Mouse (Mus musculus) MEL (cell line): Measurements from ENCODE around the gene Cyb561d1. TPM values are rescaled to one million over a fixed set of nuclear protein-coding genes. Genes with fewer than 3 reads are reported as not detected.

Source experiments
- DNase-seq: peaks from one replicate; pipeline ENCODE4 v3.0.0; 2011; ENCODE audit warnings: low read depth, low spot score
- H3K27ac ChIP-seq: 2 replicates; pipeline ENCODE4 v1.5.1; 2012; ENCODE audit warnings: low read depth, mild to moderate bottlenecking, control low read depth, low read length, moderate library complexity; ENCODE audit not compliant: control insufficient read depth
- H3K27me3 ChIP-seq, 2 experiments: fragments of 150-350 bp in 1 of 2; sonication (generic) in 1 of 2; 2 replicates each; pipeline ENCODE4 v1.6.1; 2012; ENCODE audit warnings: low read length in 2 of 2, mild to moderate bottlenecking in 2 of 2, improper control_type of control experiment in 1 of 2, moderate library complexity in 1 of 2; ENCODE audit not compliant: insufficient read depth in 2 of 2, control insufficient read depth in 1 of 2
- H3K36me3 ChIP-seq, 2 experiments: 2 replicates each; pipeline ENCODE4 v1.6.1; 2012 to 2014; ENCODE audit warnings: low read length in 2 of 2, improper control_type of control experiment in 1 of 2, inconsistent platforms in 1 of 2, mild to moderate bottlenecking in 1 of 2; ENCODE audit not compliant: insufficient read depth in 2 of 2, control insufficient read depth in 1 of 2
- H3K4me1 ChIP-seq, 2 experiments: fragments of 150-350 bp in 1 of 2; sonication (generic) in 1 of 2; 2 replicates each; pipeline ENCODE4 v1.6.1; 2012; ENCODE audit warnings: low read length in 2 of 2, improper control_type of control experiment in 1 of 2, mild to moderate bottlenecking in 1 of 2; ENCODE audit not compliant: insufficient read depth in 2 of 2, control insufficient read depth in 1 of 2
- H3K4me3 ChIP-seq, 2 experiments: fragments of 150-350 bp in 1 of 2; sonication (generic) in 1 of 2; 2 replicates each; pipeline ENCODE4 v1.5.1; 2012; ENCODE audit warnings: low read depth in 2 of 2, low read length in 2 of 2, mild to moderate bottlenecking in 2 of 2, moderate library complexity in 2 of 2, control low read depth in 1 of 2, improper control_type of control experiment in 1 of 2; ENCODE audit not compliant: control insufficient read depth in 1 of 2, insufficient read depth in 1 of 2
- H3K79me2 ChIP-seq: 2 replicates; pipeline ENCODE4 v1.6.1; 2012; ENCODE audit warnings: mild to moderate bottlenecking, low read length, moderate library complexity; ENCODE audit not compliant: control insufficient read depth, poor library complexity, insufficient read depth
- H3K9ac ChIP-seq: 2 replicates; pipeline ENCODE4 v1.6.1; 2012; ENCODE audit warnings: low read depth, mild to moderate bottlenecking, control low read depth, low read length, moderate library complexity; ENCODE audit not compliant: control insufficient read depth, poor library complexity, severe bottlenecking
- H3K9me3 ChIP-seq: fragments of 150-350 bp; sonication (generic); replicated peaks from 2 replicates; pipeline ENCODE4 v1.6.1; 2012; ENCODE audit warnings: mild to moderate bottlenecking, low read length, improper control_type of control experiment, moderate library complexity; ENCODE audit not compliant: insufficient read depth
- E2F4 ChIP-seq: IDR thresholded peaks from 2 replicates; pipeline ENCODE4 v1.6.1; 2011; ENCODE audit warnings: low read depth, low read length, improper control_type of control experiment, borderline replicate concordance
- ELF1 ChIP-seq: IDR thresholded peaks from 2 replicates; pipeline ENCODE4 v1.6.1; 2014; ENCODE audit warnings: low read depth, mild to moderate bottlenecking, inconsistent platforms, low read length, improper control_type of control experiment, moderate library complexity
- EP300 ChIP-seq, 2 experiments: IDR thresholded peaks; 2 replicates each; pipeline ENCODE4 v1.6.1; 2011; ENCODE audit warnings: improper control_type of control experiment in 2 of 2, low read length in 2 of 2, low read depth in 1 of 2, mild to moderate bottlenecking in 1 of 2
- GABPA ChIP-seq: IDR thresholded peaks from 2 replicates; pipeline ENCODE4 v1.6.1; 2012; ENCODE audit warnings: low read depth, mild to moderate bottlenecking, inconsistent platforms, low read length, improper control_type of control experiment, moderate library complexity
- MAZ ChIP-seq: IDR thresholded peaks from 2 replicates; pipeline ENCODE4 v1.6.1; 2012; ENCODE audit warnings: low read depth, mild to moderate bottlenecking, inconsistent platforms, low read length, improper control_type of control experiment
- SIN3A ChIP-seq: IDR thresholded peaks from 2 replicates; pipeline ENCODE4 v1.6.1; 2012; ENCODE audit warnings: low read length, improper control_type of control experiment, inconsistent platforms
- SMC3 ChIP-seq: IDR thresholded peaks from 2 replicates; pipeline ENCODE4 v1.6.1; 2011; ENCODE audit warnings: low read depth, low read length, improper control_type of control experiment
- TAL1 ChIP-seq: IDR thresholded peaks from 2 replicates; pipeline ENCODE4 v1.6.1; 2012; ENCODE audit warnings: mild to moderate bottlenecking, inconsistent platforms, low read length, moderate library complexity, mixed read lengths
- USF1 ChIP-seq: IDR thresholded peaks from 2 replicates; pipeline ENCODE4 v1.6.1; 2014; ENCODE audit warnings: low read depth, mild to moderate bottlenecking, inconsistent platforms, low read length, improper control_type of control experiment, moderate library complexity
- USF2 ChIP-seq, 2 experiments: IDR thresholded peaks; 2 replicates each; pipeline ENCODE4 v1.6.1; 2011 to 2012; ENCODE audit warnings: improper control_type of control experiment in 2 of 2, low read length in 2 of 2, borderline replicate concordance in 1 of 2, inconsistent platforms in 1 of 2, low read depth in 1 of 2, mild to moderate bottlenecking in 1 of 2; ENCODE audit not compliant: insufficient read depth in 1 of 2
- ZC3H11A ChIP-seq: IDR thresholded peaks from 2 replicates; pipeline ENCODE4 v1.6.1; 2012; ENCODE audit warnings: low read depth, mild to moderate bottlenecking, inconsistent platforms, low read length, improper control_type of control experiment
- ZMIZ1 ChIP-seq: IDR thresholded peaks from 2 replicates; pipeline ENCODE4 v1.6.1; 2012; ENCODE audit warnings: low read depth, mild to moderate bottlenecking, inconsistent platforms, low read length, improper control_type of control experiment, moderate library complexity
- ZNF384 ChIP-seq: IDR thresholded peaks from 2 replicates; pipeline ENCODE4 v1.6.1; 2012; ENCODE audit warnings: low read depth, mild to moderate bottlenecking, inconsistent platforms, low read length, improper control_type of control experiment
- polyA plus RNA-seq, 2 experiments: library from polyadenylated mRNA; stranded (reverse) in 1 of 2; unstranded in 1 of 2; fragments of >175 nt in 1 of 2; fragments of >200 nt in 1 of 2; gene quantifications; 2 replicates each; pipeline versions ENCODE4 v1.2.1 to v1.2.4; 2012; ENCODE audit warnings: low replicate concordance in 2 of 2, low read depth in 1 of 2; ENCODE audit not compliant: insufficient read length in 2 of 2, insufficient read depth in 1 of 2, missing spikeins in 1 of 2
- total RNA-seq: library from RNA; depleted of rRNA; stranded (reverse); fragments of 300-350 nt; gene quantifications from 2 replicates; pipeline ENCODE4 v1.2.3, GENCODE M21; 2012

Gene Cyb561d1
- total and polyA plus RNA-seq, 3 experiments: 3.6 to 5.9 TPM; not detected in 1

DNA sequence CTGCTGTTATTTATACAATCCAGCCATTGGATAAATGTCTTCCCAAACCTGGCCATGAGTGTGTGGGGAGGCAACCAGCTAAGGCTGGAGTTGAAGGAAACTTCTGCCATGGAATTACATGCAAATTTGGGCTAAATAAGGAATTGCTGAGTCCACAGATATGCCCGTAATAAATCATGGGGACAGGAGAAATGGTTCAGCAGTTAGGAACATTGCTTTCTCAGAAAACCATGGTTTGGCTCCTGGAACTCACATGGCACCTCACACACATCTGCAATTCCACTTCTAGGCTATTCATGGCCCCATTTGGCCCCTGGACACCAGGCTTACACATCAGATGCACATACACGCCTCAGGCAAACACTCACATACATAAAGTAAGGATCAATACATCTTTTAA lies 26.5 kb upstream of the Cyb561d1 start:
- no peaks in the 10 kb centered on the region for H3K36me3 ChIP-seq
- no peaks in the 10 kb centered on the region for H3K4me1 ChIP-seq
- no peak for TF ChIP-seq SIN3A
- H3K9me3 ChIP-seq: no peaks in the 10 kb centered on the region
- peaks cover 7 to 18% of the 10 kb centered on the region in 2 experiments for H3K27me3 ChIP-seq
- H3K27ac ChIP-seq: no peak overlapping the region
- H3K4me3 ChIP-seq: no peak overlapping the region
- DNase-seq: no peak
- no peak overlapping the region for H3K9ac ChIP-seq
- H3K79me2 ChIP-seq: no peaks in the 10 kb centered on the region

DNA sequence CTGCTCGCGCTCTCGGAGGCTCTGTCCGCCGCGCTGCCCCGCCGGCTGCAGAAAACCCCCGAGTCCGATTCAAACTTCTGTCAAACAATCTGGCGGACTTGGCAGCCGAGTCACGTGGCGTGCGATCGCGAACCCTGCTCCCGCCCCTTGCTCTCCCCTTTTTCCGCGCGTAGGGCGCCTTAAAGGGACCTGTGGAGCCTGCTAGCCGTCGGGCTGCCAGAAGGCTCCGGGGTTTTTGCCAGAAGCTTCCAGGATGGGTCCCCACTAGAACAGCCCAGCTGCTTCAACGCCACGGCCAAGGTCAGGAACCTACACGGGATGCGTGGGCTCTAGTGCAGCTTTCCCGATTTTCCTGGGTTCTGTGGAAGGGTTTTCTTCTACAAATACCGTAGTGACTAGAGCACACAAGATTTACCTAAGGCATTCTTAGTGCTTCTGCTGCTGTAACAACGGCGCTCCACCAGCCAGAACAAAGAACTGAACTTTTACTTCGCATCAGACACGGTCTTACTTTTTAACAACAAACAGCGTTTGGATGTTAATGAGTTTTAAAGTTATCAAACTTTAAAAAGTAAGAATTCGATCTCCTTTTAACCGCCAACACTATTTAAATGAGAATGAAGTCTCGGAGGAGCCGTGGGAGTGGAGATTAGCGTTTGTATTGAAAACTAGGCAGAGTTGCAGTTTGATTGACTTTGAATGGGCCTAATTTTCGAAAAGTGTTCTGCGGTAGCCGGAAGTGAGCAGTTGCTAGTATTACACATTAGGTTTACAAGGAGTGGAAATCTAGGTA lies 25.7 kb upstream of the Cyb561d1 start, which contains the start of gene Sypl2:
Gene Sypl2 (minus strand): TSS at position 91 of the 793 bp plus-strand sequence.
- no peak for DNase-seq
- Histone ChIP-seq H3K9me3 (no peaks in the 10 kb centered on the region), H3K9ac (no peak within 1 kb of the TSS), H3K27ac (no peak within 1 kb of the TSS), H3K27me3 (peaks cover 9 to 18% of the 10 kb centered on the region in 2 experiments), H3K79me2 (no peaks in the 10 kb centered on the region), H3K4me1 (no peaks in the 10 kb centered on the region), H3K4me3 (no peak within 1 kb of the TSS), H3K36me3 (no peaks in the 10 kb centered on the region)
- TF ChIP-seq TAL1 (no peak), ZC3H11A (no peak), SMC3 (no peak), GABPA (no peak), E2F4 (no peak), USF2 (IDR thresholded peaks at IDR 0.05; ENCODE audit: borderline replicate concordance in 1 of 2, insufficient read depth in 1 of 2, low read depth in 1 of 2, low read length in 2 of 2) (no peak), MAZ (no peak), ZMIZ1 (no peak), ZNF384 (no peak), EP300 (IDR thresholded peaks at IDR 0.05; ENCODE audit: low read depth in 1 of 2, low read length in 2 of 2) (no peak), ELF1 (no peak), USF1 (no peak)
